Mouse (Mus musculus): ENCODE measurements around the gene Clec12b. TPM values are rescaled to one million over a fixed set of nuclear protein-coding genes. Genes with fewer than 3 reads are reported as not detected.

The Clec12b gene
- polyA plus RNA-seq, 1 experiment from 2014 or later = 0.84 TPM

GRCm38 (mm10) chr6:129385000-129385399 is 674 bp downstream of the Clec12b start:
- H3K4me3 ChIP-seq (ENCODE audit: low read depth, low read length) = no peak overlapping the region
- H3K27me3 ChIP-seq (ENCODE audit: control insufficient read depth, insufficient read depth, low read length) = no peaks in the 10 kb centered on the region
- H3K9ac ChIP-seq (ENCODE audit: low read depth, low read length) = no peak overlapping the region
- H3K9me3 ChIP-seq (replicated peaks; ENCODE audit: control insufficient read depth, low read length) = no peaks in the 10 kb centered on the region
- no peak overlapping the region for H3K4me2 ChIP-seq
- no peaks in the 10 kb centered on the region; the same call in 1 of the 2 replicates for H3K4me1 ChIP-seq (ENCODE audit: control insufficient read depth, insufficient read depth, low read length)
- ATAC-seq (replicated peaks; ENCODE audit: insufficient number of reproducible peaks, low FRiP score, low TSS enrichment) = no peak
- 62% methylated on average over 4 of the region's 4 CpGs for WGBS (ENCODE audit: insufficient replicate concordance)
- no peaks in the 10 kb centered on the region for H3K36me3 ChIP-seq (ENCODE audit: control insufficient read depth, insufficient read depth, low read length)
- no peak overlapping the region for H3K27ac ChIP-seq (ENCODE audit: low read depth, low read length)

DNA sequence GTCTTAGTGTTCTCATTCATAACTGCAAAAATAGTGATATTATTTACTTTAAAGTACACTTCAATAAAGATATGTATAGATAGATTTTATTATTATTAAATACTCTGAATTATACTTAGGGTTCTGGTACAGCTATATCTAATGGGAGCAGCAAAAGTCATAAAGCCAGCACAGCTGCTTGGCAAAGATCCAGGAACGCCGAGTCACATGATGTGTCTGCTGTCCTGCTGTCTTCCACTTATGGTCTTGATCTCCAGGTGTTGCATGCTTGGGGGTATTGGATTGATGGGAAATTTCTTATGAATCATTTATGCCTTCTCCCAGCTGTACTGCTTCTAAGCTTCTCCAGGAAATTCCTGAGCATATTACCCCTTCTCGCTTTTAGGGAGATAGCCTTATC is 2.2 kb downstream of the Clec12b start:
- Histone ChIP-seq H3K4me1 (ENCODE audit: control insufficient read depth, insufficient read depth, low read length) (no peaks in the 10 kb centered on the region; the same call in 1 of the 2 replicates), H3K36me3 (ENCODE audit: control insufficient read depth, insufficient read depth, low read length) (no peaks in the 10 kb centered on the region), H3K27ac (ENCODE audit: low read depth, low read length) (no peak overlapping the region), H3K9me3 (replicated peaks; ENCODE audit: control insufficient read depth, low read length) (no peaks in the 10 kb centered on the region), H3K9ac (ENCODE audit: low read depth, low read length) (no peak overlapping the region), H3K27me3 (ENCODE audit: control insufficient read depth, insufficient read depth, low read length) (no peaks in the 10 kb centered on the region), H3K4me2 (no peak overlapping the region), H3K4me3 (ENCODE audit: low read depth, low read length) (no peak overlapping the region)
- WGBS (ENCODE audit: insufficient replicate concordance) = 62% methylated on average over 3 of the region's 3 CpGs
- no peak for ATAC-seq (replicated peaks; ENCODE audit: insufficient number of reproducible peaks, low FRiP score, low TSS enrichment)

GRCm38 (mm10) chr6:129381736-129382135 is 3.9 kb downstream of the Clec12b start:
- Histone ChIP-seq H3K4me3 (ENCODE audit: low read depth, low read length) (no peak overlapping the region), H3K36me3 (ENCODE audit: control insufficient read depth, insufficient read depth, low read length) (no peaks in the 10 kb centered on the region), H3K4me2 (no peak overlapping the region), H3K4me1 (ENCODE audit: control insufficient read depth, insufficient read depth, low read length) (no peaks in the 10 kb centered on the region; the same call in 1 of the 2 replicates), H3K9me3 (replicated peaks; ENCODE audit: control insufficient read depth, low read length) (no peaks in the 10 kb centered on the region), H3K27ac (ENCODE audit: low read depth, low read length) (no peak overlapping the region), H3K27me3 (ENCODE audit: control insufficient read depth, insufficient read depth, low read length) (no peaks in the 10 kb centered on the region), H3K9ac (ENCODE audit: low read depth, low read length) (no peak overlapping the region)
- ATAC-seq (replicated peaks; ENCODE audit: insufficient number of reproducible peaks, low FRiP score, low TSS enrichment) = no peak
- WGBS (ENCODE audit: insufficient replicate concordance) = 54% methylated on average over 1 of the region's 1 CpGs

DNA sequence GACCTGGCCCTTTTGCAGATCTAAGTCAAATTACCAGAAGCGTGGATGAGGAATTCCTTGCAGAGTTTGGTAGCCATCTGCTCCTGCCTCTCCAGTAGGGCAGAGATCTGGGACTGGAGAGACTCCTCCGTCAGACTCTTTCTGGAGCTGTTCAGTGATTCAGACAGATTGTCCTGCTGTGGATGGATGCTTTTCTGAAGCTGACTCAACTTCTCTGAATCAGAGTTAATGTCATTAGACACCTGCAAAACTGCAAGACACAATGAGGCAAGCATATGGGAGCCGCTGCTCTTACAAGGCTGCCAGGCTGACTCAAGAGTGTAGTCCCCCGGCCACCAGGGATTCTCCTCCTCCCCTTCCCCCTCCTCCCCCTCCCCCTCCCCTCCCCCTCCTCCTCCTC is 5.2 kb downstream of the Clec12b start:
- Histone ChIP-seq H3K4me3 (ENCODE audit: low read depth, low read length) (no peak overlapping the region), H3K9ac (ENCODE audit: low read depth, low read length) (no peak overlapping the region), H3K27ac (ENCODE audit: low read depth, low read length) (no peak overlapping the region), H3K4me1 (ENCODE audit: control insufficient read depth, insufficient read depth, low read length) (no peaks in the 10 kb centered on the region; the same call in 1 of the 2 replicates), H3K9me3 (replicated peaks; ENCODE audit: control insufficient read depth, low read length) (no peaks in the 10 kb centered on the region), H3K36me3 (ENCODE audit: control insufficient read depth, insufficient read depth, low read length) (no peaks in the 10 kb centered on the region), H3K27me3 (ENCODE audit: control insufficient read depth, insufficient read depth, low read length) (no peaks in the 10 kb centered on the region), H3K4me2 (no peak overlapping the region)
- WGBS (ENCODE audit: insufficient replicate concordance) = 51% methylated on average over 4 of the region's 4 CpGs
- no peak for ATAC-seq (replicated peaks; ENCODE audit: insufficient number of reproducible peaks, low FRiP score, low TSS enrichment)

GRCm38 (mm10) chr6:129374937-129375471 is 10.7 kb downstream of the Clec12b start:
- Histone ChIP-seq H3K36me3 (ENCODE audit: control insufficient read depth, insufficient read depth, low read length) (no peaks in the 10 kb centered on the region), H3K27ac (ENCODE audit: low read depth, low read length) (no peak overlapping the region), H3K9me3 (replicated peaks; ENCODE audit: control insufficient read depth, low read length) (no peaks in the 10 kb centered on the region), H3K27me3 (ENCODE audit: control insufficient read depth, insufficient read depth, low read length) (no peaks in the 10 kb centered on the region), H3K4me2 (no peak overlapping the region), H3K4me3 (ENCODE audit: low read depth, low read length) (no peak overlapping the region), H3K9ac (ENCODE audit: low read depth, low read length) (no peak overlapping the region), H3K4me1 (ENCODE audit: control insufficient read depth, insufficient read depth, low read length) (no peaks in the 10 kb centered on the region)
- no peak for ATAC-seq (replicated peaks; ENCODE audit: insufficient number of reproducible peaks, low FRiP score, low TSS enrichment)
- WGBS (ENCODE audit: insufficient replicate concordance) = 78% methylated on average over 2 of the region's 2 CpGs

- H3K9ac ChIP-seq (ENCODE audit: low read depth, low read length) = no peak overlapping the region
- H3K27ac ChIP-seq (ENCODE audit: low read depth, low read length) = no peak overlapping the region
- H3K9me3 ChIP-seq (replicated peaks; ENCODE audit: control insufficient read depth, low read length) = no peaks in the 10 kb centered on the region
- no peak overlapping the region for H3K4me3 ChIP-seq (ENCODE audit: low read depth, low read length)
- no peak for ATAC-seq (replicated peaks; ENCODE audit: insufficient number of reproducible peaks, low FRiP score, low TSS enrichment)
- 58% methylated on average over 7 of the region's 7 CpGs for WGBS (ENCODE audit: insufficient replicate concordance)
- H3K36me3 ChIP-seq (ENCODE audit: control insufficient read depth, insufficient read depth, low read length) = no peaks in the 10 kb centered on the region
- no peaks in the 10 kb centered on the region for H3K4me1 ChIP-seq (ENCODE audit: control insufficient read depth, insufficient read depth, low read length)
- H3K27me3 ChIP-seq (ENCODE audit: control insufficient read depth, insufficient read depth, low read length) = no peaks in the 10 kb centered on the region
- H3K4me2 ChIP-seq = no peak overlapping the region
Observed at GRCm38 (mm10) chr6:129369374-129370132, 16.1 kb downstream of the Clec12b start.

- no peak overlapping the region for H3K4me2 ChIP-seq
- ATAC-seq (replicated peaks; ENCODE audit: insufficient number of reproducible peaks, low FRiP score, low TSS enrichment) = no peak
- H3K9ac ChIP-seq (ENCODE audit: low read depth, low read length) = no peak overlapping the region
- H3K36me3 ChIP-seq (ENCODE audit: control insufficient read depth, insufficient read depth, low read length) = no peaks in the 10 kb centered on the region
- H3K4me1 ChIP-seq (ENCODE audit: control insufficient read depth, insufficient read depth, low read length) = no peaks in the 10 kb centered on the region
- no peaks in the 10 kb centered on the region for H3K9me3 ChIP-seq (replicated peaks; ENCODE audit: control insufficient read depth, low read length)
- H3K4me3 ChIP-seq (ENCODE audit: low read depth, low read length) = no peak overlapping the region
- H3K27ac ChIP-seq (ENCODE audit: low read depth, low read length) = no peak overlapping the region
- H3K27me3 ChIP-seq (ENCODE audit: control insufficient read depth, insufficient read depth, low read length) = no peaks in the 10 kb centered on the region
- WGBS (ENCODE audit: insufficient replicate concordance) = 16% methylated on average over 6 of the region's 6 CpGs
Observed at GRCm38 (mm10) chr6:129365959-129366359, 19.7 kb downstream of the Clec12b start.

DNA sequence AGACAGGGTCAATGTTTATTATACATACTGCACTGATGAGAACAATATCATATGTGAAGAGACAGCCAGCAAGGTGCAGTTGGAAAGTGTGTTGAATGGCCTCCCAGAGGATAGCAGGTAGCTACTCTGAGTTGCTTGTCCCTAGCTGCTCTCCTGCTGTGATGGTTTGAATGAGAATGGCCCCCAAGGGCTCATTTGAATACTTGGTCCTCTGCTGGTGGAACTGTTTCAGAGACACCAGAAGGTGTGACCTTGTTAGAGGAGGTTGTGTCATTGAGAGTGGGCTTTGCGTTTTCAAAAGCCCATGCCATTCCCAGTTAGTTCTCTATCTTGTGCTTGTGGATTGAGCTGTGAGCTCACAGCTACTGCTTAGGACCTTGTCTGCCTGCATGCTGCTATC is 21.7 kb downstream of the Clec12b start:
- no peak overlapping the region for H3K4me3 ChIP-seq (ENCODE audit: low read depth, low read length)
- H3K27me3 ChIP-seq (ENCODE audit: control insufficient read depth, insufficient read depth, low read length) = no peaks in the 10 kb centered on the region
- no peak overlapping the region for H3K27ac ChIP-seq (ENCODE audit: low read depth, low read length)
- H3K9me3 ChIP-seq (replicated peaks; ENCODE audit: control insufficient read depth, low read length) = no peaks in the 10 kb centered on the region
- no peak overlapping the region for H3K9ac ChIP-seq (ENCODE audit: low read depth, low read length)
- 8% methylated on average over 1 of the region's 1 CpGs for WGBS (ENCODE audit: insufficient replicate concordance)
- H3K4me2 ChIP-seq = no peak overlapping the region
- H3K36me3 ChIP-seq (ENCODE audit: control insufficient read depth, insufficient read depth, low read length) = no peaks in the 10 kb centered on the region
- no peak for ATAC-seq (replicated peaks; ENCODE audit: insufficient number of reproducible peaks, low FRiP score, low TSS enrichment)
- H3K4me1 ChIP-seq (ENCODE audit: control insufficient read depth, insufficient read depth, low read length) = no peaks in the 10 kb centered on the region

DNA sequence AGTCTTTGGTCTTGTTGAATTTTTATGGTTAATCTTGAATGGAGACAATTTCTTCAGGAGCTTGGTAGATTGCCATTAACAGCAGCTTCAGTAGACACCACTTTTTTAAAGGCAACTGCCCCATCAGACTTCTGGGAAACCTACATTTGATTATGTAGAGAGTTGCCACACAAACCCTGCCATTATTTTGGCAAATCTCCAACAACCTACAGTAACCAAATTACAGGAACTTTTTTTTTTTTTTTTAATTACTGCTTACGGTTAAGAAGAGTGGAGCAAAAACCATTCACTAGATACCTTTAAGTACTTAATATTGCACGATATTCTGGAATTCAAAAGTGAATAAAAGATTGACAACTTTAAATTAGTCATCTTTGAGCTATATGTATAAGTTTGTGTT is 26.2 kb downstream of the Clec12b start:
- H3K4me3 ChIP-seq (ENCODE audit: low read depth, low read length) = no peak overlapping the region
- no peak for ATAC-seq (replicated peaks; ENCODE audit: insufficient number of reproducible peaks, low FRiP score, low TSS enrichment)
- no peaks in the 10 kb centered on the region for H3K9me3 ChIP-seq (replicated peaks; ENCODE audit: control insufficient read depth, low read length)
- H3K4me1 ChIP-seq (ENCODE audit: control insufficient read depth, insufficient read depth, low read length) = no peaks in the 10 kb centered on the region
- H3K27ac ChIP-seq (ENCODE audit: low read depth, low read length) = no peak overlapping the region
- H3K27me3 ChIP-seq (ENCODE audit: control insufficient read depth, insufficient read depth, low read length) = no peaks in the 10 kb centered on the region
- 87% methylated on average over 2 of the region's 2 CpGs for WGBS (ENCODE audit: insufficient replicate concordance)
- H3K4me2 ChIP-seq = no peak overlapping the region
- no peaks in the 10 kb centered on the region for H3K36me3 ChIP-seq (ENCODE audit: control insufficient read depth, insufficient read depth, low read length)
- H3K9ac ChIP-seq (ENCODE audit: low read depth, low read length) = no peak overlapping the region

Data from heart, embryonic 11.5 days (tissue).